Mouse (Mus musculus) lung, adult 2 months (tissue): ENCODE data around the gene Treh.

Experiments used
- CTCF ChIP-seq: fragments of 200-500 bp; IDR thresholded peaks from 2 replicates; pipeline ENCODE4 v1.5.1; 2011; ENCODE audit warnings: mild to moderate bottlenecking, low read length, control low read depth; ENCODE audit not compliant: insufficient read depth
- POLR2A ChIP-seq: fragments of 200-500 bp; IDR thresholded peaks from 2 replicates; pipeline ENCODE4 v1.6.1; 2011; ENCODE audit warnings: low read depth, mild to moderate bottlenecking, control low read depth, low read length, borderline replicate concordance; ENCODE audit errors: extremely low read depth

DNA sequence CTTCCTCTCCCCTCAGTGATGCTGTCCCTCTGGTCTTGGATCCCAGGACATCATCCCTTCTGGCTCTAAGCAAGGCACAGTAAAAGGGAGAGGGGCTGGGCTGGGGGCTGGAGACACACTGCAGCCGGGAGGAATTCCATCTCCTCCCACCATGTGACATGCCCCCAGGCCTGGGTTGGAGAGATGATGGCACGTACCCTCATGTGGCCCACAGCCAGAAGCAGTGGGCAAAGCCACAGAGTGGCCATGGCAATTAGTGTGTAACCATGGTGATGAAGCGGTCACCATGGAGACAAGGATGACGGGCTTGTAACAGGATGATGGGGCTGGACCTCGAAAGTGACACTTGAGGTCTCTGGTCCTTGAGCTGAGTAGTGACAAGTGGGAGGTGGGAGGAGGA, 13.6 kb downstream of the Treh start:
- TF ChIP-seq CTCF: no peak
- TF ChIP-seq POLR2A: no peak
